Mouse (Mus musculus): ENCODE results near the gene Prr23a1. TPM values are rescaled to one million over a fixed set of nuclear protein-coding genes. Genes with fewer than 3 reads are reported as not detected.

The Prr23a1 gene
- polyA plus RNA-seq (2014; fragmentation: Illumina TruSeq; extraction: RNeasy Lipid Tissue Mini Kit (QIAGEN cat#74804); ENCODE audit: low read depth, low replicate concordance) = not detected

DNA sequence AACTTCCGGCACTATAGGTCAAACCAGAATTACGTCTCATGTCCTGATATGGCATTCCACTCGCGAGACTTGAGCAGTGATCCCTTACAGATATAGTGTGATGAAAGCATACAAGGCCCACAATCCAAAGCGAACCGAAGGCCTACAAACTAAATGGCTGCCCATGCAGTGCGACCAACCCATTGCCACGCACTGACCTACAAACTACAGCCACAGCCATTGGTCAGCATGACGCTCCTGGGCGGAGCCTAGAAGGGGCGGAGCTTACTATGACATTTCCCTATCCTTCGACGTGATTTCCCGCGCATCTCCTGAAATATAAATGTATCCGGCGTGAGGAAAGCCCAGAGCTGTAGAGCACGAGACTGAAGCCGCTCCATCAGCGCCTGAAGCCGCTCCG is at the start of gene Prr23a1:
TSS of gene Prr23a1 (plus strand) at position 387 of the 400 bp plus-strand sequence.

DNA sequence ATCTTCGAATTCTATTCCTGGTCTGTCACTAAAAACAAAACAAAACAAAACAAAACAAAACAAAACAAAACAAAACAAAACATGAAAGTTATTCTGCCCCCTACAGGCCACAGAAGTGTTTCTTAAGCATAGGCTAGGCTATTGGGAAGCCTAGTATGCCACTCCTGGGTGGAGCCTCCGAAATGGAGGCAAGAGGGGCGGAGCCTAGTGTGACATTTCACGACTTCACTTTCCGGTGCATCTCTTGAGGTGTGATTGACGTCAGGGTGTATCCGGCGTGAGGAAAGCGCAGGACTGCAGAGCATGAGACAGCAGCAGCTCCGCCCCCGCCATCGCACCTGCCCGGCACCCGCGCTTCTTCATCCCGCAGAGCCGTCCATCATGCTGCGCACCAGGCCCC is 13.9 kb downstream of the Prr23a1 start, which contains the start of gene Prr23a2:
TSS of gene Prr23a2 (plus strand) at position 285 of the 400 bp plus-strand sequence.

DNA sequence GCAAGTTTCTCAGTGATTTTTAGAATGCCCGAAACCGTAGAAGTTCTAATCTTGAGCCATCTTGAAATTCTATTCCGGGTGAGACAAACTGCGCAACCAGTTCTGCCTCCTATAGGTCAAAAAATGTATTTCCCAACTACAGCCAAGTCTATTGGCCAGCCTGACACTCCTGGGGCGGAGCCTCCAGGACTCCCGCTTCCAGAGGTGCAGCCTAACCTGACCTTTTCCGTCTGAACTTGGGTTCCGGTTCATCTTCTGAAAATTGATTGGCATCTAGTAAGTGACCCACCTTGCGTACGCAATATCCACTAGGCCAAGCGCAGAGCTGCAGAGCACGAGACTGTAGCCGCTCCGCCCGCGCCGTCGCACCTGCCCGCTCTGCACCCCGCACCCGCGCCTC is 22.3 kb downstream of the Prr23a1 start, which contains the start of gene Prr23a3:
TSS of gene Prr23a3 (plus strand) at position 197 of the 400 bp plus-strand sequence.

Other genes with a start within 250 kb of the Prr23a1 start
- 54.1 TPM for gene Mrps22, start 240.8 kb upstream of the Prr23a1 start, polyA plus RNA-seq (2014; fragmentation: Illumina TruSeq; extraction: RNeasy Lipid Tissue Mini Kit (QIAGEN cat#74804); ENCODE audit: low read depth, low replicate concordance)
- gene Prr23a2, start 14.0 kb downstream of the Prr23a1 start, polyA plus RNA-seq (2014; fragmentation: Illumina TruSeq; extraction: RNeasy Lipid Tissue Mini Kit (QIAGEN cat#74804); ENCODE audit: low read depth, low replicate concordance) = not detected
- gene Prr23a3, start 22.3 kb downstream of the Prr23a1 start, polyA plus RNA-seq (2014; fragmentation: Illumina TruSeq; extraction: RNeasy Lipid Tissue Mini Kit (QIAGEN cat#74804); ENCODE audit: low read depth, low replicate concordance) = not detected
- gene 7420426K07Rik, start 60.6 kb downstream of the Prr23a1 start, polyA plus RNA-seq (2014; fragmentation: Illumina TruSeq; extraction: RNeasy Lipid Tissue Mini Kit (QIAGEN cat#74804); ENCODE audit: low read depth, low replicate concordance) = not detected
- not detected for gene Foxl2, start 112.8 kb downstream of the Prr23a1 start, polyA plus RNA-seq (2014; fragmentation: Illumina TruSeq; extraction: RNeasy Lipid Tissue Mini Kit (QIAGEN cat#74804); ENCODE audit: low read depth, low replicate concordance)
- 18.7 TPM for gene Faim, start 143.9 kb downstream of the Prr23a1 start, polyA plus RNA-seq (2014; fragmentation: Illumina TruSeq; extraction: RNeasy Lipid Tissue Mini Kit (QIAGEN cat#74804); ENCODE audit: low read depth, low replicate concordance)
- gene Gm1123, start 193.2 kb downstream of the Prr23a1 start, polyA plus RNA-seq (2014; fragmentation: Illumina TruSeq; extraction: RNeasy Lipid Tissue Mini Kit (QIAGEN cat#74804); ENCODE audit: low read depth, low replicate concordance) = 222 TPM

Measured in sigmoid colon, adult 10 weeks (tissue).